Mouse (Mus musculus) C2C12 (cell line): ENCODE measurements around the gene Rps6ka5. TPM values are rescaled to one million over a fixed set of nuclear protein-coding genes. Genes with fewer than 3 reads are reported as not detected.

ENCODE experiments used
- H3K27me3 ChIP-seq: one replicate; pipeline ENCODE4 v1.6.1; 2011; ENCODE audit not compliant: control insufficient read depth, insufficient read depth, insufficient read length
- H3K36me3 ChIP-seq: one replicate; pipeline ENCODE4 v1.6.1; 2011; ENCODE audit not compliant: control insufficient read depth, insufficient read depth
- H3K4me3 ChIP-seq: one replicate; pipeline ENCODE4 v1.5.1; 2011; ENCODE audit warnings: mild to moderate bottlenecking, control low read depth; ENCODE audit not compliant: poor library complexity, insufficient read depth, severe bottlenecking
- H3K79me2 ChIP-seq: one replicate; pipeline ENCODE4 v1.6.1; 2011; ENCODE audit not compliant: control insufficient read depth, insufficient read depth
- H3K79me3 ChIP-seq: one replicate; pipeline ENCODE4 v1.6.1; 2011; ENCODE audit warnings: low read depth, control low read depth
- H3ac ChIP-seq: one replicate; pipeline ENCODE3; 2011; ENCODE audit warnings: low read depth; ENCODE audit not compliant: control insufficient read depth, insufficient read length
- CEBPB ChIP-seq: IDR thresholded peaks from one replicate; pipeline ENCODE4 v1.6.1; 2011; ENCODE audit warnings: low read depth, mild to moderate bottlenecking, control low read depth, moderate library complexity
- CTCF ChIP-seq: IDR thresholded peaks from one replicate; pipeline ENCODE4 v1.5.1; 2011; ENCODE audit not compliant: control insufficient read depth, insufficient read depth, insufficient read length
- FOSL1 ChIP-seq: IDR thresholded peaks from one replicate; pipeline ENCODE4 v1.8.0; 2011; ENCODE audit warnings: mild to moderate bottlenecking, low read length; ENCODE audit not compliant: poor library complexity, insufficient read depth, severe bottlenecking
- MAX ChIP-seq: IDR thresholded peaks from one replicate; pipeline ENCODE4 v1.6.1; 2011; ENCODE audit warnings: mild to moderate bottlenecking, control low read depth
- MYOD1 ChIP-seq: IDR thresholded peaks from one replicate; pipeline ENCODE4 v1.6.1; 2011; ENCODE audit warnings: low read depth; ENCODE audit not compliant: control insufficient read depth, insufficient read length
- MYOG ChIP-seq: IDR thresholded peaks from one replicate; pipeline ENCODE4 v1.6.1; 2011; ENCODE audit not compliant: control insufficient read depth, insufficient read length; ENCODE audit errors: extremely low read depth
- USF1 ChIP-seq: IDR thresholded peaks from one replicate; pipeline ENCODE4 v1.6.1; 2011; ENCODE audit warnings: low read depth, mild to moderate bottlenecking, control low read depth, moderate library complexity
- polyA plus RNA-seq: library from polyadenylated mRNA; unstranded; fragments of >200 nt; fragmentation: generic; extraction: Trizol; gene quantifications from one replicate; pipeline ENCODE4 v1.2.1, GENCODE M21; 2012; ENCODE audit warnings: missing spikeins

Gene Rps6ka5
- polyA plus RNA-seq, 1 experiment: 0.92 TPM

- no peak for TF ChIP-seq USF1
- no peak for TF ChIP-seq FOSL1
- TF ChIP-seq CEBPB: no peak
- TF ChIP-seq CTCF: no peak
- TF ChIP-seq MYOG: no peak
- TF ChIP-seq MYOD1: no peak
- TF ChIP-seq MAX: no peak
- H3K79me2 ChIP-seq: no peaks in the 10 kb centered on the region
- no peak overlapping the region for H3ac ChIP-seq
- no peaks in the 10 kb centered on the region for H3K36me3 ChIP-seq
- no peaks in the 10 kb centered on the region for H3K27me3 ChIP-seq
- H3K79me3 ChIP-seq: no peaks in the 10 kb centered on the region
- no peak overlapping the region for H3K4me3 ChIP-seq
Observed at GRCm38 (mm10) chr12:100720801-100721200, 6.0 kb downstream of the Rps6ka5 start.

GRCm38 (mm10) chr12:100717446-100717845 is 9.3 kb downstream of the Rps6ka5 start:
- Histone ChIP-seq H3K27me3 (no peaks in the 10 kb centered on the region), H3K79me2 (no peaks in the 10 kb centered on the region)

DNA sequence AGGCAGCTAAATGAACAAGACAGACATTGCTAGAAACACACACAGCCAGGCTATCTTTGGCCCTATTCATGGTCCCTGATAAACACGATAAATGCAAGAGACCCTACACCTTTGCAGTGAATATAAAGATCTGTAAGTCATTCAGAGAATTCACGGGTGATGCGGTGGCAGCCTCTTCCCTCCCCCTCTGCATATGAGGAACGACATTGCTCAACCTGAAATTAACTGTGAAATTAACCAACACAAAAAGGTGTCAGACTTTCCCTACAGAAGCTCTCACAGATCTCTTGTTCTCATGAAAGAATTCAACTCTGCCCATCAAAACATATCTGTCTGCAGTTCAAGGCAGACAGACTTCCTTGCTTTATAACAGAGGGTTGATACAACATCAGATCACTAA is 9.8 kb downstream of the Rps6ka5 start:
- Histone ChIP-seq H3K79me3 (no peaks in the 10 kb centered on the region), H3K36me3 (no peaks in the 10 kb centered on the region), H3K79me2 (no peaks in the 10 kb centered on the region), H3K27me3 (no peaks in the 10 kb centered on the region), H3K4me3 (no peak overlapping the region), H3ac (no peak overlapping the region)
- TF ChIP-seq MYOD1 (no peak), CEBPB (no peak)

More at GRCm38 (mm10) chr12:100717446-100717845, 9.3 kb downstream of the Rps6ka5 start:
- no peak for TF ChIP-seq MYOG
- no peak for TF ChIP-seq MYOD1
- TF ChIP-seq CTCF: no peak
- TF ChIP-seq MAX: no peak
- no peak for TF ChIP-seq USF1
- TF ChIP-seq FOSL1: no peak
- no peak for TF ChIP-seq CEBPB
- Histone ChIP-seq H3K4me3 (no peak overlapping the region), H3K79me3 (no peaks in the 10 kb centered on the region), H3K36me3 (no peaks in the 10 kb centered on the region), H3ac (no peak overlapping the region)

DNA sequence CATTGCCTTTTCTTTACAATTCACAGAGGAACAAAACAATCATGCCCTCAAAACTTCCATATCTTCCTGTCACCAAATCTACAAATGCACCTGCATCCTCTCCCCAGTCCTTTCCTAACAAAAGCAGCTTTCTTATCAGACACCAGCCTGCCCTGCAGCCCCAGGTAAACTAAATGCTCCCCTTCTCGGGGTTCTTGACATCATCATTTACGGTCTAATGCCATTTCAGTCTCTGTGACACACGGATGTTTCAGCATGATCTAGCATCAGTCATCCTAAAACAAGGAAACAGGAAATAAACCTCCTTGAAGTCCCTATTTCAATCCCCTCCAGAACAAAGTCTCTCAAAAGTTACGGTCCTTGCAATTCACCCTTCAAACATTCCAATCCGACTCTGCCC is 15.0 kb downstream of the Rps6ka5 start:
- TF ChIP-seq FOSL1: no peak
- TF ChIP-seq MAX: no peak
- TF ChIP-seq CEBPB: no peak
- H3K79me2 ChIP-seq: no peaks in the 10 kb centered on the region
- H3K4me3 ChIP-seq: no peak overlapping the region
- H3K79me3 ChIP-seq: no peaks in the 10 kb centered on the region
- no peaks in the 10 kb centered on the region for H3K36me3 ChIP-seq
- H3ac ChIP-seq: no peak overlapping the region
- no peaks in the 10 kb centered on the region for H3K27me3 ChIP-seq

DNA sequence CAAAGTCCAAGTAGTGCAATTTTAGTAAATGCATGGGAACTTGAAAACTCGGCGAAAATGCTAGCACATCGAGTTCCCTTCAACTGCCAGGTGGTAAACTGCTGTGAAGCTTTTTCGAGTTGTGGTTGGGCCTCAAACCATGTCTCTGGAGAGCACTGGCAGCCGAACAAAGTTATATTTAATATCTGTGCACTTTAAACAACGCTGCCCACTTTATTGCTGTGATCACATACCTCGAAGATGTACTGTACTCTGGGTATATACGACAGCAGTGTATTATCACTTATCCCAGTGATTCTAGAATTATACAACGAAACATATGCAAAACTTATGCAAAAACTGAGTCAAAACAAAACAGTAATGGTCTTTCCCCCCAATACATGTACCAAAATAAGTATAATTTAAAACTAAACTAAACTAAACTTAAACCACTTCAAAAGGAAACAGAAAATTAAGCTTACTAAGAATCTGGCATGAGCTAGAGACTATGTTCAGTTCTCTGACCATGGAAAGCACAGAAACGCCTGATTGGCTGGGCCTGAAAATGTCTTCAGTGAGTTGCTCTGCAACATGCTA is 15.6 kb downstream of the Rps6ka5 start:
- TF ChIP-seq CTCF (no peak), MYOD1 (no peak), CEBPB (no peak), FOSL1 (no peak), USF1 (no peak)
- Histone ChIP-seq H3K79me3 (no peaks in the 10 kb centered on the region), H3ac (no peak overlapping the region), H3K79me2 (no peaks in the 10 kb centered on the region), H3K36me3 (no peaks in the 10 kb centered on the region), H3K27me3 (no peaks in the 10 kb centered on the region), H3K4me3 (no peak overlapping the region)

DNA sequence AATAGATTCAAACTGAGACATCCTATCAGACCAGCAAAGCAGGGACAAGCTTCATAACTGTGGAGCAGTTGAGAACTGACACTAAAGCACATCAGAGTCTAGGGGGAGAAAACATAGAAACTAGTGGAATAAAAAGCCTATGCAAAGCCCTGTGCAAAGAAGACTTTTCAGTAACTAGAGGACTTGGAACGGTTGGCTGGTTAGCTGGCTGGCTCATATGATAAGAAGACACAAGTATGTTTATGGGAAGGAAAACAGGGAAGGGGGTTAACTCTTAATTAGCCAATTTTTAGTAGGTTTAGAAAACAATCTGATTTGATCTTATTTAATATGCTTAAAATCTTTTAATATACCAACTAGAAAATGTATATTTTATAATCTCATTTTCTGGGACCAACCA is 16.4 kb downstream of the Rps6ka5 start:
- no peak overlapping the region for H3ac ChIP-seq
- H3K79me3 ChIP-seq: no peaks in the 10 kb centered on the region
- H3K27me3 ChIP-seq: no peaks in the 10 kb centered on the region
- no peak for TF ChIP-seq MAX
- TF ChIP-seq USF1: no peak
- TF ChIP-seq CTCF: no peak
- TF ChIP-seq MYOG: no peak
- TF ChIP-seq MYOD1: no peak
- H3K79me2 ChIP-seq: no peaks in the 10 kb centered on the region
- no peak overlapping the region for H3K4me3 ChIP-seq
- no peaks in the 10 kb centered on the region for H3K36me3 ChIP-seq
